Mouse (Mus musculus) megakaryocyte, embryonic 14.5 days (primary cell): ENCODE measurements around the gene Ddx50. TPM values are rescaled to one million over a fixed set of nuclear protein-coding genes. Genes with fewer than 3 reads are reported as not detected.

Source experiments
- H3K27me3 ChIP-seq: replicated peaks from 2 replicates; pipeline ENCODE3; 2012; ENCODE audit warnings: inconsistent platforms
- H3K36me3 ChIP-seq: replicated peaks from 2 replicates; pipeline ENCODE3; 2012; ENCODE audit warnings: low read length, inconsistent platforms, mixed read lengths
- H3K4me1 ChIP-seq: 2 replicates; pipeline ENCODE4 v1.6.1; 2012; ENCODE audit warnings: inconsistent platforms
- H3K4me3 ChIP-seq: replicated peaks from 2 replicates; pipeline ENCODE3; 2012; ENCODE audit warnings: moderate library complexity, mild to moderate bottlenecking, inconsistent platforms
- H3K9me3 ChIP-seq: 2 replicates; pipeline ENCODE4 v1.6.1; 2012; ENCODE audit warnings: inconsistent platforms
- FLI1 ChIP-seq: IDR thresholded peaks from 2 replicates; pipeline ENCODE4 v1.6.1; 2012; ENCODE audit warnings: low read length, inconsistent platforms, mixed read lengths
- GATA1 ChIP-seq: IDR thresholded peaks from 3 replicates; pipeline ENCODE4 v1.6.1; 2012; ENCODE audit warnings: mixed read lengths, low read length, inconsistent platforms, borderline replicate concordance
- polyA plus RNA-seq: library from polyadenylated mRNA; stranded (reverse); fragments of >175 nt; gene quantifications from 2 replicates; pipeline ENCODE4 v1.2.3, GENCODE M21; 2012; ENCODE audit warnings: low replicate concordance; ENCODE audit not compliant: insufficient read depth

Ddx50 gene
- 6.6 and 107 TPM in 2 replicates for polyA plus RNA-seq

DNA sequence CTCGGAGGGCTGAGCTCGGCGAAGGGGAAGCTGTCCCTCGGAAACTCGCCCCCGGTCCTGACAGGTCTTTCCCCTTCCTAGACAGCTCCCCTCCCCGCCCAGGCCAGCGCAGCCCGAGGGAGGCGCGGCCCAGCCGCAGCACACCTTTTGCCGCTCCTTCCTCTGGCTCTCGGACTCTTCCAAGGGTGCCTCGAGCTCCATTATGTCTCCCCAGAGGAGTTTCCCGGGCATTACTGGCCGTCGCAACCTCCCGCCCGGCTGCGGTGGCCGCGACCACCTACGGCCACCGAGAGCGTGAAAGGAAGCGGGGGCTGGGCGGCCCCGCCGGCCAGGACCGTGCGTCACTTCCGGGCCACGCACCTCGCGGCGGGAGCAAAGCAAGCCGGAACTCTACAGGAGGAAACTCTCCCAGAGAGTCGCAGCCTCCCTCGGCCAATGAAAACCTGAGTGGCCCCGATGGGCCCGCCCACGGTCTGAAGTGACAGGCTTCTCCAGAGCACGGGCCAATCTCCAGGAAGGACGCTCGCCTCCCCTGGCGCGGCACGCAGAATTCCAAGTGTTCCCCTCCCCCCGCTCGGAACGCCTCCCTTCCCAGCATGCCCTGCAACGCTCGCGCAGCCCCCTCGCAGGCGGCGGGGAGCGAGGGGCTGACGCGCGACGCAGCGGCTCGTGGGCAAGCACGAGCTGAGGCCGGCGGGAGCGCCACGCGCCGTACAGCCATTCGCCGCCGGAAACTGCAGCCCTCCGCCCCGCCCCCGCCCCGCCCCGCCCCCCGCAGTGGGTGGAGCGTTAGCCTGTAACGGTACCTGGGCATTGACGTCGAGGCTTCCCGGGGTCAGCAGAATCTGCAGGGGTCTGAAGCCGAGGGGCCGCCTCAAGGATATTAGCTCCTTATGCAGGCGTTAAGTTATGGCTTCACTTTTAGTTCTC lies at the start of gene Ddx50:
Gene Ddx50 (minus strand): TSS at position 338 of the 930 bp plus-strand sequence.
- H3K27me3 ChIP-seq, result no peaks in the 10 kb centered on the region
- H3K4me1 ChIP-seq, result peaks cover 35% of the 10 kb centered on the region
- peak within 1 kb of the TSS; percentile 98 for H3K4me3 ChIP-seq
- peaks cover 19% of the 10 kb centered on the region for H3K36me3 ChIP-seq
- no peaks in the 10 kb centered on the region for H3K9me3 ChIP-seq
- TF ChIP-seq GATA1 (no peak), FLI1 (peak; percentile 88)

DNA sequence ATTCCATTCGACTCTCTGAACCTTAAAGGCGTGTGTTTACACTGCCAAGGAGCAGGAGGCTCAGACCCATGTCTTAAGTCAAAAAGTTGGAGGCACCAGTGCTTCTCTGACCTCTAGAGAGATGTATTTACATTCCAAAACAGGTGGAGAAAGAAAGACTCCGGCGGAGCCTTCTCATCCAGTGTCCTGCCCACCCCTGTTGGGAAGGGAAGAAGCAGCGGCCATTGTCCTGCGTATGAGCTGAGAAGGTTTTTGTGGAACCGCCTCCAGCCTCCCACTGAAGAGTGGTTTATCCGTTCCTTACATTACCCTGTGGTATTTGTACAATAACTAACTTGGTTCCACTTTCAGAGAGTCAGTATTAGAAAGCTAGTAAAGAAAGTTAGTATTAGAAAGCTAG lies 41.8 kb upstream of the Ddx50 start:
- no peaks in the 10 kb centered on the region; the same call in 1 of the 2 replicates for H3K9me3 ChIP-seq
- peaks cover 8% of the 10 kb centered on the region for H3K27me3 ChIP-seq
- no peaks in the 10 kb centered on the region for H3K4me1 ChIP-seq
- no peaks in the 10 kb centered on the region for H3K36me3 ChIP-seq
- H3K4me3 ChIP-seq, result no peak overlapping the region
- TF ChIP-seq FLI1 (no peak), GATA1 (no peak)

DNA sequence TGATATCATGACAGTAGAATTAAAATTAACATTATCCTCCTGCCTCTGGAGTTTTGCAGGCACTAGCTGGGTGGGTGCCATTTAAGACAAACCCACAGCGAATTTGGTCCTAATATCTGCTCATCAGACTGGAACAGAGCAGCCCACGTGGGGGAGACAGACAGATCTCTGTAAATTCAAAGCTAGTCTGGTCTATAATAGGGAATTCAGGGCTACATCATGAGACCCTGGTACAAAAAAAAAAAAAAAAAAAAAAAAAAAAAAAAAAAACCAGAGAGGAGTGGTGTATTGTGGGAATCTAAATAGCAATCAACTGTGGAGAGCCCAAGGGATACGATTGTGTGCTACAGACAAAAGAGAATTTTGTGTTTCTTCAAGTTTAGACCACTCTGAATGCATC lies 41.2 kb upstream of the Ddx50 start:
- Histone ChIP-seq H3K4me3 (no peak overlapping the region), H3K9me3 (no peaks in the 10 kb centered on the region; the same call in 1 of the 2 replicates), H3K36me3 (no peaks in the 10 kb centered on the region), H3K4me1 (no peaks in the 10 kb centered on the region), H3K27me3 (peaks cover 11% of the 10 kb centered on the region)
- TF ChIP-seq GATA1, result no peak
- TF ChIP-seq FLI1, result no peak

DNA sequence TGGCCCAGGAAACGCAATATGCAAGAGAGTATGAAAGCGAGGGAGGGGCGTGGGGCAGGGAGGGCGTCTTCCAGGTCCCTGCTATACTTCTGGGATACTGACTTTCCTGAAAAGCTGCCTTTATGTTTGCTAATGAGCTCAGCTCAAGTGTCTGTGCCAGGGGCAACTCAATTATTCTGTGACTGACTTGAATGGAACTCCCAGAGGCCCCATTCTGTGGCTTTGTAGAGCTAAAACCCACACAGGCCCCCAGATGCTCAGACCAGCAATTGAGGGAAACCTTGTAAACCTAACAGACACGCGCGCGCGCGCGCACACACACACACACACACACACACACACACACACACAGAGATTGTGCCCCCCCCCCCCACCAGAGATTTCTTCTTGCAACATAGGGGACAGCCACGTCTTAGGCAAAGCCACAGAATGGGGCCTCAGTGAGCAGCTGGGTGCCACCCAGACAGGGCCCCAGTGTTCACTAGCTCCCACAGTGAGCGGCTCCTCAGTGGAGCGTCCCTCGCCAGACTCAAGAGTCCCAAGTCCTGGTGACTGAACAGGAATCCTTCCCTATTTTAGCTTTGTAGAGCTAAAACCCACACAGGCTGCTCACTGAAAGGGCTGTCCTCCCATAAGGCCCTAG lies 36.1 kb upstream of the Ddx50 start:
- H3K4me1 ChIP-seq, result peaks cover 3% of the 10 kb centered on the region
- peaks cover 40% of the 10 kb centered on the region for H3K27me3 ChIP-seq
- no peaks in the 10 kb centered on the region for H3K9me3 ChIP-seq
- no peak for TF ChIP-seq FLI1
- TF ChIP-seq GATA1, result no peak
- H3K4me3 ChIP-seq, result no peak overlapping the region
- no peaks in the 10 kb centered on the region for H3K36me3 ChIP-seq

DNA sequence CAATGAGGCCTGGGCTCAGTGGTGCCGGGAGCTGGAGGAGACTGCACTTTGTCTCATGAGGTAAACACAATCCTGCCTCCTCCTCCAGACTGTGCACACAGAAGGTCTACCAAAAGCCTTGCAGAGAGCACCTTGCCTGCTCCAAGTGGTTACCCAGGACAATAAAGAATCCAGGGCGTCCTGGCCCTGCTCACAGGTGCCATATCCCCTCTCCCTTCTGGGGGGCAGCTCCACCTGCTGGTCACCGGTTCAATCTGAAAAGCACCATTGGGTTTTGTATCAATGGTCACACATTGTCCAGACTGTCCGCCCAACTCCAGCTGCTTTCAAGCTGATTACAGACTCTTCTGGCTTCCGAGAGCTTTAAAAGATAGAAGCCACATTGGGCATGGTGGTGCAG lies 32.0 kb upstream of the Ddx50 start:
- Histone ChIP-seq H3K36me3 (no peaks in the 10 kb centered on the region), H3K4me3 (no peak overlapping the region), H3K9me3 (peaks cover 13% of the 10 kb centered on the region), H3K27me3 (peaks cover 46% of the 10 kb centered on the region), H3K4me1 (peaks cover 7% of the 10 kb centered on the region)
- TF ChIP-seq FLI1, result no peak
- TF ChIP-seq GATA1, result no peak

DNA sequence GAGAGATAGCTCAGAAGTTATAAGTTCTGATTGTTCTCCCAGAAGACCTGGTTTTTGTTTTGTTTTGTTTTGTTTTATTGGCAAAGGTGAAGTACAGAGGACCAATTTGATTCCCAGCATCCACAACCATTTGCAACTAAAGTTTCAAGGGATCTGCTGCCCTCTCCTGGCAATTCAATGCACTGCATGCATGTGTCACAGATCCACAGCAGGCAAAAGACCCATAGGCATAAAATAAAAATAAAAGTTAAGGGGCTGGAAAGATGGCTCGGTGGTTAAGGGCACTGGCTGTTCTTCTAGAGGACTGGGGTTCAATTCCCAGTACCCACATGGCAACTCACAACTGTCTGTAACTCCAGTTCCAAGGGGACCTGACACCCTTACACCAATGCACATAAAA lies 28.8 kb upstream of the Ddx50 start:
- TF ChIP-seq GATA1 (no peak), FLI1 (no peak)

DNA sequence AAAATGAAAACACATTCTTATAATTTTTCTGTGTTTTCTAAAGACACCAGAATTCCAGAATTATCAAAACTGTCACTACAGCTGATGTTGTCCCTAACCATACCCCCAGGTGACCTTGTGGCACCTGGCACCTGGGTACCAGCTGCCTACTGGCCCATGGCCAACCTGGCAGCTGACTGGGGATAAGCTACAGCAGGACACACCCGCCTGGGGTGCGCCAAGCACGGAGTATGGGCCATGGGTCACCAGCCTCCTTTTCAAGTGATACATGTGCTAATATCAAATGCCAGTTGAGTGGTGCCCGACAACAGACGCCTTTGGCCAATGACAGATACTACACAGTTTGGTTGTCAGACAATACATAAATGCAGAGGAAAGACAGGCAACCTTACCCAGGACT lies 26.3 kb upstream of the Ddx50 start:
- Histone ChIP-seq H3K27me3 (peaks cover 33% of the 10 kb centered on the region), H3K9me3 (peaks cover 13% of the 10 kb centered on the region), H3K4me3 (no peak overlapping the region), H3K36me3 (no peaks in the 10 kb centered on the region), H3K4me1 (peaks cover 7% of the 10 kb centered on the region)
- TF ChIP-seq FLI1 (no peak), GATA1 (no peak)

More for the DNA sequence above, 28.8 kb upstream of the Ddx50 start:
- peaks cover 10% of the 10 kb centered on the region for H3K4me1 ChIP-seq
- peaks cover 47% of the 10 kb centered on the region for H3K27me3 ChIP-seq
- peaks cover 13% of the 10 kb centered on the region for H3K9me3 ChIP-seq
- no peaks in the 10 kb centered on the region for H3K36me3 ChIP-seq
- no peak overlapping the region for H3K4me3 ChIP-seq

DNA sequence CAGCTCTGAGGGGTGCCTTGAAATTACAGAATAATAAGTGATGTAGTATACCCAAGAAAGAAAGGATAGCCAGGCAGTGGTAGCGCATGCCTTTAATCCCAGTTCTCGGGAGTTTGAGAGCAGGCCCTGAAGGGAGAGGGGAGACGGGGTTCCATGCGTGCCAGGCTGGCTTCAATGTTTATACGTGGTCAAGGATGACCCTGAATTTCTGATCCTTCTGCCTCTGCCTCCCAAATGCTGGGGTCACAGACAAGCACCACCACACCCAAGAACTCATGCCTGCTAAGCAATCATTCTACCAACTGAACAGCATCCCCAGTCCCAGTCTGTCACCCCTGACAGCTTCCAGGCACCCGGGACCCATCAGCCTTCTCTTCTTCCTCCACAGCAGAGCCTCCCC lies 25.2 kb upstream of the Ddx50 start:
- Histone ChIP-seq H3K4me1 (peaks cover 7% of the 10 kb centered on the region), H3K4me3 (no peak overlapping the region), H3K36me3 (no peaks in the 10 kb centered on the region), H3K9me3 (peaks cover 13% of the 10 kb centered on the region), H3K27me3 (peaks cover 26% of the 10 kb centered on the region)
- TF ChIP-seq GATA1 (no peak), FLI1 (no peak)

DNA sequence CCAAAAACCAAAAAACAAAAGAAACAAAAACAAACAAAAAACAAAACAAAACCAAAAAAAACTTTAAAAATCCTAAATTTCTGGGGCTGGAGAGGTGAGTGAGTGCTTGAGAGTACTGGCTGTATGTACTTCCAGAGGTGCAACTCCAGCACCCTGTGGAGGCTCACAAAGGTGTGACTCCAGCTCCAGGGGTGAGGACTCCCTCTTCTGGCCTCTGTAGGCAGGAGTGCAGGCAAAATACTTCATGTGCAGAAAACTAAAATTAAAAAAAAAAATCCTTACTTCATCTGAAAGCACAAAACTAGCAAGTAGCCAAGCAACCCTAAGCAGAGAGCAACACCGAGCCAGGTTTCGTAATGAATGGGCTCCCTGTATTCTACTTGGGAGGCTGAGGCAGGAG lies 21.3 kb upstream of the Ddx50 start:
- Histone ChIP-seq H3K36me3 (no peaks in the 10 kb centered on the region), H3K4me3 (no peak overlapping the region), H3K27me3 (peaks cover 29% of the 10 kb centered on the region), H3K4me1 (peaks cover 13% of the 10 kb centered on the region), H3K9me3 (no peaks in the 10 kb centered on the region)
- no peak for TF ChIP-seq GATA1
- TF ChIP-seq FLI1, result no peak

DNA sequence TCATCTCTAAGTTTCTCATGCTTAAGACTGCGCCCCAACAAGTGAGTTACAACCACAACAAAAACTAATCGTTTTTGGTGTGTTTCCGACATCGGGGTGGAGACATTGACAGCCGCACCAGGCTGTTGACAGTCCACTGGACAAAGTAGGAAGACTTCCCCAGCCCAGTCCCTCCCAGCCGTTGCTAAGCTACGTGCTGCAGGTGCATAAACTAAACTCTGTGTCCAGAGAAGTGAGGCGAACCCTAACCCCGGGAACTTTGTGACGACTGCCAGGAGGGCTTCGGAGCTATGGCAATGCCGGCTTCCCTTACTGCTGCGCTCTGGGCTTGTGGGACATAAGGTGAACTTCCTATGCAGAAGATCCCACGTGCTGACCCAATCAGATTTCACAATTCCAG lies 18.2 kb upstream of the Ddx50 start:
- peaks cover 16% of the 10 kb centered on the region for H3K27me3 ChIP-seq
- no peaks in the 10 kb centered on the region for H3K9me3 ChIP-seq
- H3K4me1 ChIP-seq, result peaks cover 33% of the 10 kb centered on the region
- TF ChIP-seq GATA1, result no peak
- TF ChIP-seq FLI1, result no peak
- no peak overlapping the region for H3K4me3 ChIP-seq
- no peaks in the 10 kb centered on the region for H3K36me3 ChIP-seq
